ENCODE assay signal across 14 mouse cellular contexts in the genomic region with DNA sequence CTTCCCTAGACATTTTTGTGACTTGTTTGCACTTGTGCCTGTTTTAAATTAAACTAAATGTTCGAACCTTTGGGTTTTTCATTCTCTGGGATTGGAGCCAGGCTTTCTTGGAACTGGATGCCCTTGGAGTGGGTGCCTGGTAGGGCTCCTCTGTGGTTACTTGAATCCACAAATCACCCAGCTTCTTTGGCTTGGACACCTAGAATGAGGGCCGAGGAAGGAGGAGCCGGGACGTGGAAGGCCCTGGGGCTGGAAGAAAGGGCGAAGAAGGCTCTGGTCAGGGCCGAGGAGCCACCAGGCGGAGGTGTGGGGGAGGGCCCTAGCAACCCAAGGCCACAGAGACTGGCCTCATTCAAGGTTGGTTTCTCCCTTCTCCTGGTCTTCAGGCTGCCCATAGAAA. TPM values are rescaled to one million over a fixed set of nuclear protein-coding genes. Genes with fewer than 3 reads are reported as not detected.
DNase-seq lines count a peak whose midpoint lies in the region; ATAC-seq and TF ChIP-seq lines count a peak whose summit lies in the region.
"Had no signal": no experiment of that assay in that cellular context is flagged by ENCODE, and none has a peak within 500 bp of the region (broad histone marks: within the 10 kb centered on the region; RNA-seq: fewer than 3 reads in every experiment).

No protein-coding gene starts in this region.

- H3K9ac ChIP-seq in embryonic facial prominence, embryonic 12.5 days: no peak overlapping the region
- H3K9ac ChIP-seq in kidney, embryonic 15.5 days: no peak overlapping the region
- H3K9ac ChIP-seq in midbrain, embryonic 15.5 days: no peak overlapping the region
- H3K9ac ChIP-seq: hindbrain, embryonic 13.5 days had no signal

- TF ChIP-seq POLR2A in thymus, adult 2 months (IDR thresholded peaks at IDR 0.05; ENCODE audit: control insufficient read depth, extremely low read depth, insufficient read depth, low read length, poor library complexity): no peak

- no peak overlapping the region for H3K4me2 ChIP-seq in embryonic facial prominence, embryonic 12.5 days (replicated peaks)
- no peak overlapping the region for H3K4me2 ChIP-seq in kidney, embryonic 15.5 days
- no peak overlapping the region for H3K4me2 ChIP-seq in midbrain, embryonic 15.5 days
- H3K4me2 ChIP-seq: hindbrain, embryonic 13.5 days; liver, embryonic 11.5 days had no signal

- H3K27ac ChIP-seq in embryonic facial prominence, embryonic 12.5 days: 0 out of 2 replicates have a peak overlapping the region, but pooled peaks have one; percentile 42
- no peak overlapping the region for H3K27ac ChIP-seq in embryonic facial prominence, embryonic 10.5 days (replicated peaks)
- no peak overlapping the region for H3K27ac ChIP-seq in kidney, embryonic 15.5 days
- H3K27ac ChIP-seq in midbrain, embryonic 15.5 days: no peak overlapping the region
- H3K27ac ChIP-seq in thymus, adult 2 months (ENCODE audit: control insufficient read depth, insufficient read depth, low read length): no peak overlapping the region
- H3K27ac ChIP-seq: heart, adult 2 months; hindbrain, embryonic 13.5 days had no signal

- ATAC-seq in embryonic facial prominence, embryonic 12.5 days (ENCODE audit: insufficient number of reproducible peaks, insufficient read depth, low FRiP score, low TSS enrichment): no peak
- ATAC-seq in kidney, embryonic 15.5 days (replicated peaks; ENCODE audit: low FRiP score): no peak
- ATAC-seq in midbrain, embryonic 15.5 days (replicated peaks): no peak

- peaks cover 23% of the 10 kb centered on the region for H3K4me1 ChIP-seq in embryonic facial prominence, embryonic 12.5 days
- peaks cover 37% of the 10 kb centered on the region for H3K4me1 ChIP-seq in embryonic facial prominence, embryonic 10.5 days
- peaks cover 42% of the 10 kb centered on the region for H3K4me1 ChIP-seq in kidney, embryonic 15.5 days
- peaks cover 29% of the 10 kb centered on the region for H3K4me1 ChIP-seq in midbrain, embryonic 15.5 days
- H3K4me1 ChIP-seq in thymus, adult 2 months (replicated peaks; ENCODE audit: control insufficient read depth, insufficient read depth, low read length): peaks cover 36% of the 10 kb centered on the region

- H3K27me3 ChIP-seq in embryonic facial prominence, embryonic 12.5 days: peaks cover 72% of the 10 kb centered on the region
- H3K27me3 ChIP-seq in embryonic facial prominence, embryonic 10.5 days (replicated peaks; ENCODE audit: low read depth, poor library complexity, severe bottlenecking): peaks cover 98% of the 10 kb centered on the region
- H3K27me3 ChIP-seq in kidney, embryonic 15.5 days: peaks cover 90% of the 10 kb centered on the region
- H3K27me3 ChIP-seq in midbrain, embryonic 15.5 days (replicated peaks): peaks cover 70% of the 10 kb centered on the region
- H3K27me3 ChIP-seq in thymus, adult 2 months (ENCODE audit: control insufficient read depth, insufficient read depth, low read length): peaks cover 13% of the 10 kb centered on the region

- no peak for DNase-seq in embryonic facial prominence, embryonic 10.5 days (ENCODE audit: low spot score)
- DNase-seq in kidney, adult 11 months: peak; percentile 56
- DNase-seq in adrenal gland, postnatal 25 days: peak; percentile 39
- peak; percentile 52 for DNase-seq in skeletal muscle tissue, adult 2 months (ENCODE audit: low read depth, low spot score)
- no peak for DNase-seq in thymus, adult 2 months
- DNase-seq: B cell, adult 2 months; heart, adult 2 months; thymus, adult 18-20 months had no signal

- WGBS in embryonic facial prominence, embryonic 12.5 days: 35% methylated on average over 7 of the region's 7 CpGs
- WGBS in embryonic facial prominence, embryonic 10.5 days: 33% methylated on average over 7 of the region's 7 CpGs
- WGBS in kidney, embryonic 15.5 days: 22% methylated on average over 7 of the region's 7 CpGs
- WGBS in midbrain, embryonic 15.5 days: 48% methylated on average over 7 of the region's 7 CpGs
- WGBS in thymus, adult 2 months: 79% methylated on average over 7 of the region's 7 CpGs

- H3K36me3 ChIP-seq in embryonic facial prominence, embryonic 12.5 days: no peaks in the 10 kb centered on the region
- no peaks in the 10 kb centered on the region for H3K36me3 ChIP-seq in embryonic facial prominence, embryonic 10.5 days (replicated peaks)
- no peaks in the 10 kb centered on the region for H3K36me3 ChIP-seq in kidney, embryonic 15.5 days
- no peaks in the 10 kb centered on the region for H3K36me3 ChIP-seq in midbrain, embryonic 15.5 days (replicated peaks)
- H3K36me3 ChIP-seq in thymus, adult 2 months (ENCODE audit: control insufficient read depth, insufficient read depth, low read length): no peaks in the 10 kb centered on the region

- H3K4me3 ChIP-seq in embryonic facial prominence, embryonic 12.5 days: no peak overlapping the region
- H3K4me3 ChIP-seq in embryonic facial prominence, embryonic 10.5 days: no peak overlapping the region
- no peak overlapping the region for H3K4me3 ChIP-seq in kidney, embryonic 15.5 days (replicated peaks)
- H3K4me3 ChIP-seq in midbrain, embryonic 15.5 days: no peak overlapping the region
- no peak overlapping the region for H3K4me3 ChIP-seq in thymus, adult 2 months (ENCODE audit: control insufficient read depth, insufficient read depth, low read length)
- H3K4me3 ChIP-seq: heart, adult 2 months; hindbrain, embryonic 13.5 days had no signal

- no peak for TF ChIP-seq CTCF in thymus, adult 2 months (IDR thresholded peaks at IDR 0.05; ENCODE audit: borderline replicate concordance, control insufficient read depth, extremely low read depth, insufficient read depth, low read length, poor library complexity)

- no peaks in the 10 kb centered on the region for H3K9me3 ChIP-seq in embryonic facial prominence, embryonic 12.5 days
- no peaks in the 10 kb centered on the region for H3K9me3 ChIP-seq in embryonic facial prominence, embryonic 10.5 days
- no peaks in the 10 kb centered on the region for H3K9me3 ChIP-seq in kidney, embryonic 15.5 days (replicated peaks)
- no peaks in the 10 kb centered on the region for H3K9me3 ChIP-seq in midbrain, embryonic 15.5 days
- H3K9me3 ChIP-seq: hindbrain, embryonic 13.5 days had no signal

RNA-seq across cellular contexts. Expression of a gene that starts 5.8 kb away (rescaled TPM):
- polyA plus RNA-seq in embryonic facial prominence, embryonic 12.5 days (2016; fragmentation: Nextera tagmentation; extraction: Ambion mirVana): not detected in 2 replicates
- not detected in 2 replicates for polyA plus RNA-seq in embryonic facial prominence, embryonic 10.5 days (2016; fragmentation: Nextera tagmentation; extraction: Ambion mirVana)
- polyA plus RNA-seq in kidney, embryonic 15.5 days (2015; fragmentation: Nextera tagmentation; extraction: Ambion mirVana): 0.28 and 0.39 TPM in 2 replicates
- total RNA-seq in adrenal gland, postnatal 25 days (2021): 0.27 and 0.67 TPM in 2 replicates
- not detected in 2 replicates for polyA plus RNA-seq in midbrain, embryonic 15.5 days (2015; fragmentation: Nextera tagmentation; extraction: Ambion mirVana)
- polyA plus RNA-seq in thymus, adult 2 months (2012; rRNA removed): 0.20 and 0.27 TPM in 2 replicates
- polyA plus RNA-seq: G1E; hindbrain, embryonic 13.5 days; liver, embryonic 11.5 days had no signal

RNA-seq across cellular contexts. Expression of a gene that starts 30.3 kb away (rescaled TPM):
- 0.38 and 0.47 TPM in 2 replicates for polyA plus RNA-seq in embryonic facial prominence, embryonic 12.5 days (2016; fragmentation: Nextera tagmentation; extraction: Ambion mirVana)
- 0.41 and 0.44 TPM in 2 replicates for polyA plus RNA-seq in embryonic facial prominence, embryonic 10.5 days (2016; fragmentation: Nextera tagmentation; extraction: Ambion mirVana)
- 1.5 and 1.9 TPM in 2 replicates for polyA plus RNA-seq in kidney, embryonic 15.5 days (2015; fragmentation: Nextera tagmentation; extraction: Ambion mirVana)
- 0.76 and 2.1 TPM in 2 replicates for total RNA-seq in adrenal gland, postnatal 25 days (2021)
- polyA plus RNA-seq in midbrain, embryonic 15.5 days (2015; fragmentation: Nextera tagmentation; extraction: Ambion mirVana): 0.43 and 0.71 TPM in 2 replicates
- polyA plus RNA-seq in thymus, adult 2 months (2012; rRNA removed): 79.9 and 94.4 TPM in 2 replicates

RNA-seq across cellular contexts. Expression of a gene that starts 34.9 kb away (rescaled TPM):
- 1.2 and 1.5 TPM in 2 replicates for polyA plus RNA-seq in embryonic facial prominence, embryonic 12.5 days (2016; fragmentation: Nextera tagmentation; extraction: Ambion mirVana)
- polyA plus RNA-seq in embryonic facial prominence, embryonic 10.5 days (2016; fragmentation: Nextera tagmentation; extraction: Ambion mirVana): 0.45 and 0.72 TPM in 2 replicates
- 0.84 and 1.3 TPM in 2 replicates for polyA plus RNA-seq in kidney, embryonic 15.5 days (2015; fragmentation: Nextera tagmentation; extraction: Ambion mirVana)
- 22.6 and 23.1 TPM in 2 replicates for total RNA-seq in adrenal gland, postnatal 25 days (2021)
- polyA plus RNA-seq in midbrain, embryonic 15.5 days (2015; fragmentation: Nextera tagmentation; extraction: Ambion mirVana): 67.8 and 69.1 TPM in 2 replicates
- polyA plus RNA-seq in thymus, adult 2 months (2012; rRNA removed): 4.3 and 4.7 TPM in 2 replicates

RNA-seq across cellular contexts. Expression of a gene that starts 47.6 kb away (rescaled TPM):
- 16.5 and 17.9 TPM in 2 replicates for polyA plus RNA-seq in embryonic facial prominence, embryonic 12.5 days (2016; fragmentation: Nextera tagmentation; extraction: Ambion mirVana)
- 15.8 and 16.8 TPM in 2 replicates for polyA plus RNA-seq in embryonic facial prominence, embryonic 10.5 days (2016; fragmentation: Nextera tagmentation; extraction: Ambion mirVana)
- 14.0 and 15.6 TPM in 2 replicates for polyA plus RNA-seq in kidney, embryonic 15.5 days (2015; fragmentation: Nextera tagmentation; extraction: Ambion mirVana)
- total RNA-seq in adrenal gland, postnatal 25 days (2021): 33.9 and 37.3 TPM in 2 replicates
- polyA plus RNA-seq in midbrain, embryonic 15.5 days (2015; fragmentation: Nextera tagmentation; extraction: Ambion mirVana): 20.5 and 21.6 TPM in 2 replicates
- polyA plus RNA-seq in thymus, adult 2 months (2012; rRNA removed): 18.9 and 25.7 TPM in 2 replicates

Comparison
In these comparisons a context has a peak if more than half of its experiments do, and no peak if none do; other contexts are left out.
1. DNase-seq: peak in kidney, adult 11 months (single experiment), adrenal gland, postnatal 25 days (single experiment) and skeletal muscle tissue, adult 2 months (single experiment); none in embryonic facial prominence, embryonic 10.5 days (single experiment) and thymus, adult 2 months (single experiment).
2. RNA of a gene that starts 30.3 kb away (polyA plus RNA-seq): 79.9 to 94.4 TPM in thymus, adult 2 months; 1.5 to 1.9 TPM in kidney, embryonic 15.5 days, 0.43 to 0.71 TPM in midbrain, embryonic 15.5 days, 0.41 to 0.44 TPM in embryonic facial prominence, embryonic 10.5 days and 0.38 to 0.47 TPM in embryonic facial prominence, embryonic 12.5 days; every median in the first group is over 10 times any median in the second.
3. RNA of a gene that starts 34.9 kb away (polyA plus RNA-seq): 67.8 to 69.1 TPM in midbrain, embryonic 15.5 days; 4.3 to 4.7 TPM in thymus, adult 2 months, 1.2 to 1.5 TPM in embryonic facial prominence, embryonic 12.5 days, 0.84 to 1.3 TPM in kidney, embryonic 15.5 days and 0.45 to 0.72 TPM in embryonic facial prominence, embryonic 10.5 days; every median in the first group is over 10 times any median in the second.